In genomic region chr6:134034904-134035489, GRCm38 (mm10) we compare ENCODE assay signal across 8 mouse cellular contexts. TPM values are rescaled to one million over a fixed set of nuclear protein-coding genes. Genes with fewer than 3 reads are reported as not detected.
DNase-seq lines count a peak whose midpoint lies in the region; ATAC-seq lines count a peak whose summit lies in the region.

No protein-coding gene starts in this region.

- peaks cover 36% of the 10 kb centered on the region for H3K4me1 ChIP-seq in forebrain, embryonic 15.5 days
- H3K4me1 ChIP-seq in lung, embryonic 15.5 days = peaks cover 37% of the 10 kb centered on the region

- peak overlapping the region; percentile 72 for H3K4me3 ChIP-seq in forebrain, embryonic 15.5 days
- H3K4me3 ChIP-seq in lung, embryonic 15.5 days = peak overlapping the region; percentile 60

- ATAC-seq in forebrain, embryonic 15.5 days (replicated peaks) = peak; percentile 94
- ATAC-seq in lung, embryonic 15.5 days (ENCODE audit: borderline replicate concordance, extremely low read depth, low FRiP score, low TSS enrichment) = peak; percentile 93

- H3K9me3 ChIP-seq in forebrain, embryonic 15.5 days = no peaks in the 10 kb centered on the region
- no peaks in the 10 kb centered on the region for H3K9me3 ChIP-seq in lung, embryonic 15.5 days

- peak overlapping the region; percentile 99 for H3K9ac ChIP-seq in forebrain, embryonic 15.5 days (replicated peaks)
- peak overlapping the region; percentile 97 for H3K9ac ChIP-seq in lung, embryonic 15.5 days

- 0% methylated on average over 55 of the region's 55 CpGs for WGBS in forebrain, embryonic 15.5 days
- WGBS in lung, embryonic 15.5 days = under 1% methylated on average over 55 of the region's 55 CpGs

- no peaks in the 10 kb centered on the region for H3K27me3 ChIP-seq in forebrain, embryonic 15.5 days
- no peaks in the 10 kb centered on the region for H3K27me3 ChIP-seq in lung, embryonic 15.5 days

- intact Hi-C loops in heart, postnatal 25 days (cut with DNase I) = loop anchor here (5.0 kb wide), 6 partner anchors 68 to 352 kb away; no protein-coding TSS in a partner anchor

- DNase-seq in ES-CJ7 (ENCODE audit: low read depth, low spot score) = peak; percentile 89
- DNase-seq in c-Kit-positive CD71-positive TER-119-positive erythroid progenitor cells, embryonic 14.5 days (ENCODE audit: low spot score) = peak; percentile 33
- DNase-seq in heart, postnatal 25 days (ENCODE audit: low spot score) = peak; percentile 73
- peak; percentile 74 for DNase-seq in layer of hippocampus, adult 8-10 months (ENCODE audit: low spot score in 2 of 2)
- peak; percentile 77 for DNase-seq in ovary, adult 18-20 months (ENCODE audit: low spot score)
- DNase-seq in thymus, postnatal 0 days (ENCODE audit: low spot score) = peak; percentile 73

- H3K36me3 ChIP-seq in forebrain, embryonic 15.5 days = no peaks in the 10 kb centered on the region
- no peaks in the 10 kb centered on the region for H3K36me3 ChIP-seq in lung, embryonic 15.5 days

- H3K27ac ChIP-seq in forebrain, embryonic 15.5 days (replicated peaks) = peak overlapping the region; percentile 100
- peak overlapping the region; percentile 100 for H3K27ac ChIP-seq in lung, embryonic 15.5 days

- H3K4me2 ChIP-seq in forebrain, embryonic 15.5 days (replicated peaks) = peak overlapping the region; percentile 65
- H3K4me2 ChIP-seq in lung, embryonic 15.5 days = peak overlapping the region; percentile 68

RNA-seq across cellular contexts. Expression of gene Etv6, which starts 0.5 kb away (rescaled TPM):
- 5.5 and 6.8 TPM in 2 replicates for polyA plus RNA-seq in forebrain, embryonic 15.5 days (2015; fragmentation: Nextera tagmentation; extraction: Ambion mirVana)
- 10 to 100 TPM; 11.4 to 13.0 TPM for total RNA-seq in heart, postnatal 25 days (2021)
- 10 to 100 TPM; 10.7 to 14.7 (median 12.2) TPM for total RNA-seq in layer of hippocampus, adult 8-10 months (2022)
- 14.5 and 14.7 TPM in 2 replicates for polyA plus RNA-seq in lung, embryonic 15.5 days (2015; fragmentation: Nextera tagmentation; extraction: Ambion mirVana)
- polyA plus RNA-seq in thymus, postnatal 0 days (2015; fragmentation: Nextera tagmentation; extraction: Ambion mirVana) = 11.8 and 12.1 TPM in 2 replicates

Comparison
In these comparisons a context has a peak if more than half of its experiments do, and no peak if none do; other contexts are left out.
1. Peak in every context shown above with its lines: DNase-seq, ATAC-seq, H3K4me3 ChIP-seq and H3K27ac ChIP-seq.
2. DNase-seq: peak in every context shown above with its lines; median percentile 89 in ES-CJ7; 77 in ovary, adult 18-20 months; 74 in layer of hippocampus, adult 8-10 months; 73 in heart, postnatal 25 days; 73 in thymus, postnatal 0 days; 33 in c-Kit-positive CD71-positive TER-119-positive erythroid progenitor cells, embryonic 14.5 days.